Mouse (Mus musculus) embryonic facial prominence, embryonic 11.5 days (tissue): ENCODE results near the gene Ppm1h. TPM values are rescaled to one million over a fixed set of nuclear protein-coding genes. Genes with fewer than 3 reads are reported as not detected.

Experiments used
- ATAC-seq: fragments of 200-750 bp; cut with Nextera tagmentation; replicated peaks from 2 replicates; pipeline ENCODE4 v1.8.0; 2017; ENCODE audit warnings: low read depth; ENCODE audit not compliant: insufficient number of reproducible peaks, low FRiP score, low TSS enrichment
- DNase-seq: peaks from one replicate; pipeline ENCODE4 v3.0.0-alpha.2; 2015; ENCODE audit warnings: low spot score
- H3K27ac ChIP-seq: fragments of 300-500 bp; sonication (generic); replicated peaks from 2 replicates; pipeline ENCODE4 v1.5.1; 2014; ENCODE audit warnings: mild to moderate bottlenecking, low read depth, low read length, control low read depth
- H3K27me3 ChIP-seq: fragments of 300-500 bp; sonication (generic); 2 replicates; pipeline ENCODE4 v1.6.1; 2014; ENCODE audit warnings: mild to moderate bottlenecking, low read length, moderate library complexity, mixed read lengths; ENCODE audit not compliant: control insufficient read depth, insufficient read depth
- H3K36me3 ChIP-seq: fragments of 300-500 bp; sonication (generic); replicated peaks from 2 replicates; pipeline ENCODE4 v1.6.1; 2014; ENCODE audit warnings: low read depth, mild to moderate bottlenecking, low read length, moderate library complexity, mixed read lengths; ENCODE audit not compliant: control insufficient read depth, insufficient read depth
- H3K4me1 ChIP-seq: fragments of 300-500 bp; sonication (generic); 2 replicates; pipeline ENCODE4 v1.6.1; 2014; ENCODE audit warnings: low read length, mixed read lengths; ENCODE audit not compliant: control insufficient read depth, insufficient read depth
- H3K4me2 ChIP-seq: fragments of 300-500 bp; sonication (generic); 2 replicates; pipeline ENCODE4 v1.6.1; 2014; ENCODE audit warnings: low read depth, mild to moderate bottlenecking, control low read depth, low read length, moderate library complexity
- H3K4me3 ChIP-seq: fragments of 300-500 bp; sonication (generic); 2 replicates; pipeline ENCODE4 v1.5.1; 2014; ENCODE audit warnings: low read depth, low read length, control low read depth
- H3K9ac ChIP-seq: fragments of 300-500 bp; sonication (generic); replicated peaks from 2 replicates; pipeline ENCODE4 v1.6.1; 2014; ENCODE audit warnings: mild to moderate bottlenecking, control low read depth, low read length
- H3K9me3 ChIP-seq: fragments of 300-500 bp; sonication (generic); replicated peaks from 2 replicates; pipeline ENCODE4 v1.6.1; 2016; ENCODE audit warnings: mild to moderate bottlenecking, low read length, inconsistent platforms, mixed read lengths; ENCODE audit not compliant: control insufficient read depth
- WGBS: fragments of 180-500 bp; shearing (Covaris S2); extraction: QIAGEN DNeasy Blood & Tissue Kit; methylation state at CpG from one replicate; pipeline ENCODE4 v1.1.7; 2014; 5-methylcytosine and 5-hydroxymethylcytosine counted together
- polyA plus RNA-seq: library from polyadenylated mRNA; unstranded; fragments of >200 nt; fragmentation: Nextera tagmentation; extraction: Ambion mirVana; gene quantifications from 2 replicates; pipeline ENCODE4 v1.2.1, GENCODE M21; 2014

Ppm1h gene
- polyA plus RNA-seq, 1 experiment from 2014 or later, result 4.5 TPM

GRCm38 (mm10) chr10:122671253-122671652 is 7.3 kb upstream of the Ppm1h start:
- H3K36me3 ChIP-seq, result no peaks in the 10 kb centered on the region
- peak; percentile 77 for DNase-seq
- peak; percentile 85 for ATAC-seq
- 57% methylated on average over 2 of the region's 2 CpGs for WGBS
- no peaks in the 10 kb centered on the region for H3K9me3 ChIP-seq
- H3K4me1 ChIP-seq, result no peaks in the 10 kb centered on the region
- H3K9ac ChIP-seq, result no peak overlapping the region
- H3K4me2 ChIP-seq, result no peak overlapping the region
- no peak overlapping the region for H3K4me3 ChIP-seq
- H3K27ac ChIP-seq, result no peak overlapping the region
- H3K27me3 ChIP-seq, result no peaks in the 10 kb centered on the region

- ATAC-seq (no peak), DNase-seq (no peak)
- Histone ChIP-seq H3K27ac (no peak overlapping the region), H3K4me2 (no peak overlapping the region), H3K9ac (no peak overlapping the region), H3K27me3 (no peaks in the 10 kb centered on the region), H3K4me3 (no peak overlapping the region), H3K9me3 (no peaks in the 10 kb centered on the region), H3K36me3 (no peaks in the 10 kb centered on the region), H3K4me1 (no peaks in the 10 kb centered on the region)
- 81% methylated on average over 4 of the region's 4 CpGs for WGBS
Observed at GRCm38 (mm10) chr10:122672044-122672443, 6.5 kb upstream of the Ppm1h start.

- peak overlapping the region; percentile 52; the same call in 1 of the 2 replicates for H3K27ac ChIP-seq
Observed at GRCm38 (mm10) chr10:122679437-122680045, 979 bp downstream of the Ppm1h start.

GRCm38 (mm10) chr10:122680387-122681084 is 2.0 kb downstream of the Ppm1h start:
- peaks cover 4% of the 10 kb centered on the region for H3K27me3 ChIP-seq
- DNase-seq (peak; percentile 18), ATAC-seq (no peak)
- H3K9ac ChIP-seq, result peak overlapping the region; percentile 38
- WGBS, result 2% methylated on average over 18 of the region's 19 CpGs
- H3K9me3 ChIP-seq, result no peaks in the 10 kb centered on the region
- no peak overlapping the region for H3K27ac ChIP-seq
- H3K4me2 ChIP-seq, result peak overlapping the region; percentile 93
- H3K4me3 ChIP-seq, result peak overlapping the region; percentile 74
- peaks cover 2% of the 10 kb centered on the region; the same call in 1 of the 2 replicates for H3K4me1 ChIP-seq
- no peaks in the 10 kb centered on the region; the same call in 1 of the 2 replicates for H3K36me3 ChIP-seq

More at GRCm38 (mm10) chr10:122679437-122680045, 979 bp downstream of the Ppm1h start:
- Histone ChIP-seq H3K4me2 (peak overlapping the region; percentile 93), H3K27me3 (peaks cover 4% of the 10 kb centered on the region), H3K9ac (peak overlapping the region; percentile 74), H3K4me3 (peak overlapping the region; percentile 74), H3K9me3 (no peaks in the 10 kb centered on the region), H3K36me3 (no peaks in the 10 kb centered on the region; the same call in 1 of the 2 replicates), H3K4me1 (peaks cover 2% of the 10 kb centered on the region; the same call in 1 of the 2 replicates)
- peak; percentile 20 for DNase-seq
- WGBS, result under 1% methylated on average over 33 of the region's 33 CpGs
- no peak; the same call in 1 of the 2 replicates for ATAC-seq

GRCm38 (mm10) chr10:122681085-122681408 is 2.5 kb downstream of the Ppm1h start:
- ATAC-seq, result no peak
- Histone ChIP-seq H3K27me3 (peaks cover 4% of the 10 kb centered on the region), H3K9me3 (no peaks in the 10 kb centered on the region), H3K4me3 (no peak overlapping the region), H3K27ac (no peak overlapping the region), H3K36me3 (no peaks in the 10 kb centered on the region; the same call in 1 of the 2 replicates), H3K4me2 (no peak overlapping the region), H3K9ac (no peak overlapping the region), H3K4me1 (peaks cover 2% of the 10 kb centered on the region; the same call in 1 of the 2 replicates)
- no peak for DNase-seq
- WGBS, result 20% methylated on average over 4 of the region's 4 CpGs

GRCm38 (mm10) chr10:122683819-122684330 is 5.3 kb downstream of the Ppm1h start:
- ATAC-seq, result no peak
- DNase-seq, result no peak
- Histone ChIP-seq H3K27ac (no peak overlapping the region), H3K27me3 (peaks cover 4% of the 10 kb centered on the region; the same call in 1 of the 2 replicates), H3K9ac (no peak overlapping the region), H3K9me3 (no peaks in the 10 kb centered on the region), H3K4me2 (no peak overlapping the region), H3K4me1 (peaks cover 2% of the 10 kb centered on the region; the same call in 1 of the 2 replicates), H3K36me3 (no peaks in the 10 kb centered on the region; the same call in 1 of the 2 replicates), H3K4me3 (no peak overlapping the region)
- WGBS, result 79% methylated on average over 5 of the region's 5 CpGs

GRCm38 (mm10) chr10:122685297-122685696 is 6.7 kb downstream of the Ppm1h start:
- H3K4me3 ChIP-seq, result no peak overlapping the region
- H3K4me2 ChIP-seq, result no peak overlapping the region
- no peaks in the 10 kb centered on the region for H3K9me3 ChIP-seq
- ATAC-seq, result no peak
- no peak overlapping the region for H3K27ac ChIP-seq
- no peak for DNase-seq
- H3K4me1 ChIP-seq, result 0 out of 2 replicates have a peak, but pooled peaks cover under 1% of the 10 kb centered on the region
- peaks cover 2% of the 10 kb centered on the region; the same call in 1 of the 2 replicates for H3K27me3 ChIP-seq
- no peaks in the 10 kb centered on the region; the same call in 1 of the 2 replicates for H3K36me3 ChIP-seq
- no peak overlapping the region for H3K9ac ChIP-seq
- WGBS, result 17% methylated on average over 1 of the region's 1 CpGs
